Mouse (Mus musculus) brain, embryonic 14.5 days (tissue): ENCODE data around the gene Stag1.

Experiments used
- CTCF ChIP-seq: fragments of 200-500 bp; IDR thresholded peaks from 2 replicates; pipeline ENCODE4 v1.5.1; 2012; ENCODE audit warnings: inconsistent platforms, mild to moderate bottlenecking, moderate library complexity, borderline replicate concordance; ENCODE audit not compliant: insufficient read depth, insufficient read length; ENCODE audit errors: extremely low read depth
- POLR2A ChIP-seq: fragments of 200-500 bp; IDR thresholded peaks from 2 replicates; pipeline ENCODE4 v1.6.1; 2012; ENCODE audit warnings: mild to moderate bottlenecking, inconsistent platforms, borderline replicate concordance; ENCODE audit not compliant: poor library complexity, insufficient read depth, insufficient read length, severe bottlenecking; ENCODE audit errors: extremely low read depth

DNA sequence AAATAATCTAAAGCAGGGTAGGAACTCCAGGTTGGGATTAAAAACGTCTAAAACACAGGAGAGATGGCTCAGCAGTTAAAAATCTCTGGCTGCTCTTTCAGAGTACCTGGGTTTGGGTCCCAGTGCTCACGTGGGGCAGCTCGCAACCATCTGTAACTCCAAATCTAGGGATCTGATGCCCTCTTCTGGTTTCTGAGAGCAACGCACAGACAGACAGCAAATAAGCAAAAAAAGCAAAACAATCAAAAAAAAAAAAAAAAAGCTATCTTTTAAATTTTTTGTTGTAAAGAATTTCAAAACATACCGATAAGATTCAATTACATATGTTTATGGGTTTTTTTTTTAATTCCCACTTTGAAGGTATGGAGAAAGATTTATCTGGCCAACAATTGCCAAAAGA, 405.7 kb downstream of the Stag1 start:
- TF ChIP-seq CTCF (no peak), POLR2A (no peak)
